Mouse (Mus musculus) left cerebral cortex, adult 8-10 months (tissue): ENCODE data around the gene Gm6096. TPM values are rescaled to one million over a fixed set of nuclear protein-coding genes. Genes with fewer than 3 reads are reported as not detected.

Experiments used
- total RNA-seq, 4 experiments: library from RNA; stranded (reverse); gene quantifications; 2 replicates each; pipeline ENCODE4 v1.2.4; 2022

Gene Gm6096
- total RNA-seq, 4 experiments from 2014 or later = not detected

Other genes starting within 250 kb of the Gm6096 start
- gene Scgb2b27, start 237.1 kb upstream of the Gm6096 start, total RNA-seq = not detected
- gene Scgb1b27, start 229.6 kb upstream of the Gm6096 start, total RNA-seq = not detected
- not detected for gene Scgb1b30, start 155.6 kb upstream of the Gm6096 start, total RNA-seq
- 10 to 100 TPM; 10.8 to 14.8 (median 13.5) TPM for gene Wtip, start 117.8 kb upstream of the Gm6096 start, total RNA-seq
- gene Uba2, start 81.4 kb upstream of the Gm6096 start, total RNA-seq = 10 to 100 TPM; 87.0 to 89.6 (median 87.7) TPM
- gene Pdcd2l, start 54.4 kb upstream of the Gm6096 start, total RNA-seq = 10 to 100 TPM; 22.3 to 25.5 (median 24.2) TPM
- 100 to 1,000 TPM; 683 to 742 (median 696) TPM for gene Gpi1, start 20.7 kb upstream of the Gm6096 start, total RNA-seq
- 10 to 100 TPM; 40.1 to 47.7 (median 41.2) TPM for gene 4931406P16Rik, start 62.5 kb downstream of the Gm6096 start, total RNA-seq
- gene Lsm14a, start 142.3 kb downstream of the Gm6096 start, total RNA-seq = 100 to 1,000 TPM in 1 of 4 experiments, 10 to 100 TPM in 3; 85.2 to 104 (median 92.3) TPM